Mouse (Mus musculus) liver, embryonic 13.5 days (tissue): ENCODE results near the gene Gstm4. TPM values are rescaled to one million over a fixed set of nuclear protein-coding genes. Genes with fewer than 3 reads are reported as not detected.
A peak's percentile ranks its signal among the peaks of the same experiment; 100 is the strongest.
"Not testable (repeated sequence)": the region's sequence is repeated elsewhere in the genome, so short reads cannot be mapped to it uniquely, and the experiment has no call there.

Experiments used
- ATAC-seq: fragments of 200-750 bp; cut with Nextera tagmentation; 2 replicates; pipeline ENCODE4 v1.8.0; 2017; ENCODE audit warnings: low read depth, mild to moderate bottlenecking, moderate number of reproducible peaks, moderate library complexity
- DNase-seq: peaks from one replicate; pipeline ENCODE4 v3.0.0; 2022
- H3K27ac ChIP-seq: fragments of 300-500 bp; sonication (generic); 2 replicates; pipeline ENCODE4 v1.5.1; 2015; ENCODE audit warnings: moderate library complexity, mild to moderate bottlenecking, inconsistent platforms
- H3K27me3 ChIP-seq: fragments of 300-500 bp; sonication (generic); 2 replicates; pipeline ENCODE4 v1.6.1; 2015; ENCODE audit warnings: mild to moderate bottlenecking, inconsistent platforms
- H3K36me3 ChIP-seq: fragments of 300-500 bp; sonication (generic); 2 replicates; pipeline ENCODE4 v1.6.1; 2015; ENCODE audit warnings: mild to moderate bottlenecking, inconsistent platforms
- H3K4me1 ChIP-seq: fragments of 300-500 bp; sonication (generic); replicated peaks from 2 replicates; pipeline ENCODE4 v1.6.1; 2015; ENCODE audit warnings: inconsistent platforms
- H3K4me2 ChIP-seq: fragments of 300-500 bp; sonication (generic); 2 replicates; pipeline ENCODE4 v1.6.1; 2015; ENCODE audit warnings: inconsistent platforms, mild to moderate bottlenecking, moderate library complexity
- H3K4me3 ChIP-seq: fragments of 300-500 bp; sonication (generic); replicated peaks from 2 replicates; pipeline ENCODE4 v1.5.1; 2015; ENCODE audit warnings: mild to moderate bottlenecking, inconsistent platforms
- H3K9ac ChIP-seq: fragments of 300-500 bp; sonication (generic); 2 replicates; pipeline ENCODE4 v1.6.1; 2015; ENCODE audit warnings: mild to moderate bottlenecking, inconsistent platforms
- H3K9me3 ChIP-seq: fragments of 300-500 bp; sonication (generic); replicated peaks from 2 replicates; pipeline ENCODE4 v1.6.1; 2016; ENCODE audit warnings: inconsistent platforms
- whole genome bisulfite sequencing: fragments of 180-500 bp; shearing (Covaris S2); methylation state at CpG from one replicate; pipeline ENCODE4 v1.1.7; 2015; ENCODE audit not compliant: insufficient replicate concordance; 5-methylcytosine and 5-hydroxymethylcytosine counted together
- polyA plus RNA-seq: library from polyadenylated mRNA; unstranded; fragments of >200 nt; fragmentation: Nextera tagmentation; extraction: Ambion mirVana; gene quantifications from 2 replicates; pipeline ENCODE4 v1.2.1, GENCODE M21; 2015

Gstm4 gene
- polyA plus RNA-seq, 1 experiment from 2014 or later: 17.9 TPM

DNA sequence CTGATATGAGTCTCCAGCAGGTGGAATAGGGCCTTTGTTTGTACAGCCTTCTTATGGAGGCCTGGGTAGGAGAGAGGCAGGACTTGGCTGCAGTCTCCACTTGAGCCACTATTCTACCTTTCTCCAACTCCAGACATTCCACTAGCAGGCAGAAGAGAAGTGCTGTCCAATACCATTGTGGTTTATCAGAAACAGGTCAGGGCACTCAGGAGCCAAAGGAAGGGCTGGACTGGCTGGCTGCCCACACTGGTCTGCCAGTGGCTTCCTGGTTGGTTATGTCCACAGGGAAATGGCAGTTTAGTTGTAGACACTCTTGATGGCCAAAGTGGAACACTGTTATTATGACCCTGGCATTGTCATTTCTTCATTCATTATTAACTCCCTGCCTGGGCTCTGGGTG, 12.6 kb downstream of the Gstm4 start:
- ATAC-seq (no peak), DNase-seq (no peak)
- no peak overlapping the region for H3K27ac ChIP-seq
- H3K9me3 ChIP-seq: no peaks in the 10 kb centered on the region
- H3K4me1 ChIP-seq: peaks cover 12% of the 10 kb centered on the region; the same call in 1 of the 2 replicates
- H3K9ac ChIP-seq: no peak overlapping the region
- H3K36me3 ChIP-seq: no peaks in the 10 kb centered on the region
- no peak overlapping the region for H3K4me3 ChIP-seq
- no peak overlapping the region for H3K4me2 ChIP-seq
- H3K27me3 ChIP-seq: no peaks in the 10 kb centered on the region

- no peak overlapping the region for H3K4me2 ChIP-seq
- 0 out of 2 replicates have a peak, but pooled peaks cover 3% of the 10 kb centered on the region for H3K27me3 ChIP-seq
- peak overlapping the region; percentile 15; the same call in 1 of the 2 replicates for H3K27ac ChIP-seq
- WGBS: 68% methylated on average over 4 of the region's 4 CpGs
- H3K9me3 ChIP-seq: no peaks in the 10 kb centered on the region
- H3K4me3 ChIP-seq: no peak overlapping the region
- no peak overlapping the region for H3K9ac ChIP-seq
- ATAC-seq (no peak), DNase-seq (no peak)
- H3K36me3 ChIP-seq: no peaks in the 10 kb centered on the region
- H3K4me1 ChIP-seq: peaks cover 22% of the 10 kb centered on the region
Observed at GRCm38 (mm10) chr3:108028641-108029365, 15.9 kb downstream of the Gstm4 start.

DNA sequence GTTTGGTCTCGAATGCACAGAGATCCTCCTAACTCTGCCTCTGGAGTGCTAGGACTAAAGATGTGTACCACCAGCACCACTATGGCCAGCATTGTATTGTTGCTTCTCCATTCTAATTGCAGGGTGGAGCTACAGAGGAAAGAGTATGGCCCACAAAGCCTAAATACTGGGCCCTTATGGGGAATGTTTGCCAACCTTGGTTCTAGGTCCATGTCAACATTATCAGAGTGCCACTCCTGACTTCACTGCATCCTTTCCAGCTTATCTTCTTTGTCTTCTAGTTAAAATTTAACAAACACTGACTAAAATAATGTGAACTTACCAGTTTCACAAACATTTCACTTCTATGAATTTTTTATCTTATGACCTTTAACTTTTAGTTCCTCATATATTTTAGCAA, 18.1 kb downstream of the Gstm4 start:
- Histone ChIP-seq H3K4me1 (peaks cover 33% of the 10 kb centered on the region), H3K27ac (peak overlapping the region; percentile 36; the same call in 1 of the 2 replicates), H3K36me3 (no peaks in the 10 kb centered on the region), H3K27me3 (0 out of 2 replicates have a peak, but pooled peaks cover 3% of the 10 kb centered on the region), H3K4me2 (no peak overlapping the region), H3K4me3 (no peak overlapping the region), H3K9me3 (no peaks in the 10 kb centered on the region), H3K9ac (no peak overlapping the region)
- ATAC-seq: no peak
- DNase-seq: no peak
- WGBS: 66% methylated on average over 1 of the region's 1 CpGs

DNA sequence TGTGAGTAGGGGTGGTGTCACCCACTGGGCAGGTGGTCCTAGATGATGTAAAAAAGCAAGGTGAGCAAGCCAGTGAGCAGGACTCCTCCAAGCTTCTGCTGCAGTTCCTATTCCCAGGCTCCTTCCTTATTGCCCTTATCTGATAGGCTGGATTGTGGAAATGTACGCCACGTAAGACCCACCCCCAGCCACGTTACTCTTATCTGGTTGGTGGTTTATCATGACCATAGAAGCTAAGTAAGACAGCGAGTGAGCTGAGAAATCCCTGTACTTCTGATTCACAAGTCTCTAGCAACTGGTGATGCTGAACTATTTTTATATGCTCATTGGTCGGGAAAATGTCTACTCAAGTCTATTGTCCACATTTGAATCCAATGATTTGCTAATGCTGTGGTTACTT, 18.6 kb downstream of the Gstm4 start:
- Histone ChIP-seq H3K27me3 (0 out of 2 replicates have a peak, but pooled peaks cover 3% of the 10 kb centered on the region), H3K36me3 (no peaks in the 10 kb centered on the region), H3K4me3 (no peak overlapping the region), H3K4me2 (no peak overlapping the region), H3K4me1 (peaks cover 33% of the 10 kb centered on the region), H3K27ac (peak overlapping the region; percentile 36; the same call in 1 of the 2 replicates), H3K9ac (no peak overlapping the region), H3K9me3 (no peaks in the 10 kb centered on the region)
- no peak for DNase-seq
- ATAC-seq: no peak
- 34% methylated on average over 5 of the region's 5 CpGs for WGBS

- peak; percentile 72 for ATAC-seq
- H3K4me2 ChIP-seq: no peak overlapping the region
- no peaks in the 10 kb centered on the region for H3K36me3 ChIP-seq
- peak overlapping the region; percentile 64 for H3K27ac ChIP-seq
- no peak overlapping the region for H3K4me3 ChIP-seq
- H3K4me1 ChIP-seq: peaks cover 33% of the 10 kb centered on the region
- 0 out of 2 replicates have a peak, but pooled peaks cover 3% of the 10 kb centered on the region for H3K27me3 ChIP-seq
- DNase-seq: no peak
- H3K9me3 ChIP-seq: no peaks in the 10 kb centered on the region
- 47% methylated on average over 4 of the region's 4 CpGs for WGBS
- no peak overlapping the region for H3K9ac ChIP-seq
Observed at GRCm38 (mm10) chr3:108025318-108025717, 19.4 kb downstream of the Gstm4 start.

DNA sequence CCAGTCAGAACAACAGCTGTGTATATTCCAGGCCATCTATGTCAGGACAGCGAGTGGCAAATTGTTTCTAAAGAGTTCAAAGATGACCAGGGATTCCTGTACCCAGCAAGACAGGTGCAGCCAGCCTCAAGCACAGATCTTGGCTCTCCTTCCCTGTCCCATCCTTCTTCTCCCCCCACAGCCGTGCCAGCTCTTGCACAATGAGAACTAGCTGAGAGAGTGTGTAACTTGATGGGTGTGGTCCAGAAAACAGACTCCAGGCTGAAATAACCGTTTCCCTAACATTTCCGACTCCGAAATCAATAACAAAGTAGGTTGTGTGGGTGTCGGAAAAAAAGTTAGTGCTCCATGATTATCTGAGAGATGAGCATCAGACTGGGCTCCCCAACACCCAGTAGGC, 22.0 kb downstream of the Gstm4 start:
- Histone ChIP-seq H3K4me1 (peaks cover 38% of the 10 kb centered on the region), H3K27me3 (0 out of 2 replicates have a peak, but pooled peaks cover 3% of the 10 kb centered on the region), H3K4me2 (no peak overlapping the region), H3K4me3 (no peak overlapping the region), H3K27ac (no peak overlapping the region), H3K36me3 (no peaks in the 10 kb centered on the region), H3K9ac (no peak overlapping the region), H3K9me3 (no peaks in the 10 kb centered on the region)
- ATAC-seq (no peak), DNase-seq (no peak)
- WGBS: 53% methylated on average over 6 of the region's 6 CpGs

GRCm38 (mm10) chr3:108020351-108021022, 24.2 kb downstream of the Gstm4 start:
- not testable (repeated sequence) for H3K36me3 ChIP-seq, H3K9ac ChIP-seq, H3K27me3 ChIP-seq, H3K4me2 ChIP-seq, H3K9me3 ChIP-seq, H3K4me3 ChIP-seq, H3K27ac ChIP-seq, DNase-seq, ATAC-seq
- 58% methylated on average over 11 of the region's 11 CpGs for WGBS
- peaks cover 33% of the 10 kb centered on the region for H3K4me1 ChIP-seq

DNA sequence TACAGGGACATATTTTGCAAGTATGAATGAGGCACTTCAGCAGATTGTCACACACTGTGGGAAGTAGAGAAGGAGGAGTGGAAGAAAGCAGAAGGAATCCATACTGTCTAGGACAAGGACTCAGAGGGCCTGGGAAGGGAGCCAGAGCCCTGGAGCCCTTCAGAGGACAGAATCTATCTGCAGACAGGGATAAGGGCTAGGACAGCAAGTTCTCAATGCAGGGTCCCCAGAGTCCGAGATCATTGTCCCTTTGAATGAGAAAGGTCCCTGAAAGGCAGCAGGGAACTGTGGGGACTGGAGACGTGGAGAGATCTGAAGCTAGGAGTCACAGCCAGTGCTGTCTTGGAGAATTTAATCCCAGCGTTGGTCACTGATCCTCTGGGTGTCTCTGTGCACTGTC, 25.5 kb downstream of the Gstm4 start:
- DNase-seq, H3K36me3 ChIP-seq, H3K4me2 ChIP-seq, H3K4me3 ChIP-seq, H3K27ac ChIP-seq, H3K9me3 ChIP-seq, ATAC-seq, H3K9ac ChIP-seq, H3K27me3 ChIP-seq: not testable (repeated sequence)
- WGBS: 61% methylated on average over 3 of the region's 3 CpGs
- peaks cover 33% of the 10 kb centered on the region for H3K4me1 ChIP-seq

DNA sequence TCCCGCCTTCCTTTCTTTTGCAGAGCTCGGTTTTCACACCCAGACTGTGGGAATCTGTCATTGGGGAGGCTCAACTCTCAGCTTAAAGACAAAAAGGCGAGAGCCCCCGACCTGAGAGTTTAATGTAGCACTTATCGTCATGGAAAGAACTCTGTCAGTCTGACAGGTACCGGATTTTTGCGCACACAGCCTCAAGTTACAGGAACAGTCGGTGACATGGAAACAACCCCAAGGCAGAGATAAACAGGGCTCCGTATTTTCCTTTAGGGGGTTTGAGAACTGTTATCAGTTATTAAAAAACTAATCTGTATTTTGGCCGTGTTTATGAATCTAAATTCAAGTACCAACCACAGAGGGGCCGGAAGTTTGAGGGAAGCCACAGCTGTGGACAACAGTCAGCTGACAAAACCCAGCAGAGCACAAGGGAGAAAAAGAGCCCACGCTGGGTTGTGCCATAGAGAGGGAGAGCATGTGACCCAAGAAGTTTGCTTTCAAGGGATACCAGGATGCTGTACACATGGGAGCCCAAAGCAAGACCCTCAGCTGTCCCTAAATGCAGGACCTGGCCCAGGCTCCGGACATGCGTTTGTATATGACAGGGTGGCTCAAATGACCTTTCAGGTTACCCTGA, 26.4 kb downstream of the Gstm4 start:
- Histone ChIP-seq H3K27ac (peak overlapping the region; percentile 76), H3K4me1 (peaks cover 31% of the 10 kb centered on the region), H3K27me3 (no peaks in the 10 kb centered on the region), H3K9ac (peak overlapping the region; percentile 55), H3K4me3 (peak overlapping the region; percentile 56), H3K36me3 (no peaks in the 10 kb centered on the region), H3K4me2 (peak overlapping the region; percentile 72), H3K9me3 (no peaks in the 10 kb centered on the region)
- WGBS: 17% methylated on average over 14 of the region's 14 CpGs
- DNase-seq (no peak), ATAC-seq (no peak)

- no peaks in the 10 kb centered on the region for H3K36me3 ChIP-seq
- ATAC-seq (peak; percentile 92), DNase-seq (peak; percentile 76)
- peak within 1 kb of the TSS; percentile 79 for H3K27ac ChIP-seq
- H3K27me3 ChIP-seq: no peaks in the 10 kb centered on the region
- no peaks in the 10 kb centered on the region for H3K9me3 ChIP-seq
- peak within 1 kb of the TSS; percentile 56 for H3K4me3 ChIP-seq
- WGBS: under 1% methylated on average over 31 of the region's 31 CpGs
- peak within 1 kb of the TSS; percentile 72 for H3K4me2 ChIP-seq
- peaks cover 30% of the 10 kb centered on the region for H3K4me1 ChIP-seq
- H3K9ac ChIP-seq: peak within 1 kb of the TSS; percentile 55
Observed at GRCm38 (mm10) chr3:108017473-108018189, 27.1 kb downstream of the Gstm4 start, which contains the start of gene Gstm1. Gene Gstm1, minus strand, starts transcription at chr3:108017973.

DNA sequence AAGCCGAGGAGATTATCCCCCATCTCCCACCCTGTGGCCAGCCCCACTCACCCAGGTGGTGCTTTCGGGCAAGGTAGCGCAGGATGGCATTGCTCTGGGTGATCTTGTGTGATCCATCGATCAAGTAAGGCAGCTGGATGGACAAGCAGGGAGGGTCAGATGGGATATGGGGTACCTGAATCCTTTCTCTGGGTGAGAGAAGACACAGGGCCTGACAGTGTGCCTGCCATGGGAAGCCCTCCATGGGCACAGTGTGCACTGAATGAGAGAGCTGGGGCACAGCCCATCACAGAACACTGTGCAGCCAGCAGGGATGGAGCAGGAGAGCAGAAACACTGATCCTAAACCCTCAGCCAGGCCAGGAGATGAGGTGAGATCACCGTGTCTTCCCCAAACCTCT, 28.2 kb downstream of the Gstm4 start:
- 74% methylated on average over 5 of the region's 5 CpGs for WGBS
- not testable (repeated sequence) for ATAC-seq, DNase-seq, H3K36me3 ChIP-seq, H3K27ac ChIP-seq, H3K9me3 ChIP-seq, H3K27me3 ChIP-seq
- peak overlapping the region; percentile 36; the same call in 1 of the 2 replicates for H3K9ac ChIP-seq
- H3K4me2 ChIP-seq: peak overlapping the region; percentile 72
- peaks cover 22% of the 10 kb centered on the region for H3K4me1 ChIP-seq
- H3K4me3 ChIP-seq: peak overlapping the region; percentile 56
